Mouse (Mus musculus) liver, embryonic 14.5 days (tissue): ENCODE data around the gene Slc35d2.

ENCODE experiments used
- CTCF ChIP-seq: IDR thresholded peaks from 2 replicates; pipeline ENCODE4 v1.5.1; 2016; ENCODE audit warnings: antibody characterized with exemption, low read depth, control low read depth
- EP300 ChIP-seq: IDR thresholded peaks from 2 replicates; pipeline ENCODE4 v1.6.1; 2016; ENCODE audit warnings: antibody characterized with exemption, low read depth

DNA sequence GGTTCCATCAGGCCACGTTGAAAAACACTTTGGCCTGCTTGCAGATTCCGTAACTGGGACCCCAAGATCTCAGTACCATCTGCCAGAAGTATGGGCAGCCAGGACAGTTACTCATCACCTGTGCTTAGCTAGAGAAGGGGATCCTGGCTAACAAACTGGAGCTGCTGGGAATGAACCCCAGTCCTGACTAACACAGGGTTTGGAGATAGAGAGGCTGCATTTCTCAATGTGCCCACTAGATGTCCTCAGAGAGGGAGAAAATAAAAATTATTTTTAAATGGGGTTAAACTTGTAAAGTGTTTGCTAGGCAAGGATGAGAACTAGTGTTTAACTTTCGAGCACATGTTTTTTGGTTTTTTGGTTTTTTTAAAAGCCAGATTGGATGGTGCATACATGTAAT, 29.0 kb downstream of the Slc35d2 start:
- peak; percentile 71 for TF ChIP-seq CTCF
- TF ChIP-seq EP300: no peak
